Comparison of ENCODE assay signal across 12 mouse cellular contexts in genomic region chr7:142484780-142485179, GRCm38 (mm10). TPM values are rescaled to one million over a fixed set of nuclear protein-coding genes. Genes with fewer than 3 reads are reported as not detected.
A peak's percentile ranks its signal among the peaks of the same experiment; 100 is the strongest.
DNase-seq lines count a peak whose midpoint lies in the region; ATAC-seq and TF ChIP-seq lines count a peak whose summit lies in the region.
"Had no signal": no experiment of that assay in that cellular context is flagged by ENCODE, and none has a peak within 500 bp of the region (broad histone marks: within the 10 kb centered on the region; RNA-seq: fewer than 3 reads in every experiment).

No protein-coding gene starts in this region.

- peaks cover 47% of the 10 kb centered on the region for H3K4me1 ChIP-seq in kidney, embryonic 14.5 days (ENCODE audit: control insufficient read depth, insufficient read depth, low read length)
- peaks cover 55% of the 10 kb centered on the region for H3K4me1 ChIP-seq in heart, postnatal 0 days (ENCODE audit: control insufficient read depth, insufficient read depth)
- H3K4me1 ChIP-seq in limb, embryonic 15.5 days, result peaks cover 92% of the 10 kb centered on the region

- no peak overlapping the region for H3K4me2 ChIP-seq in kidney, embryonic 14.5 days (replicated peaks; ENCODE audit: low read depth, low read length)
- H3K4me2 ChIP-seq in heart, postnatal 0 days (ENCODE audit: low read depth, low read length), result no peak overlapping the region
- no peak overlapping the region for H3K4me2 ChIP-seq in limb, embryonic 15.5 days

- H3K4me3 ChIP-seq in kidney, embryonic 14.5 days (ENCODE audit: low read length), result no peak overlapping the region
- no peak overlapping the region for H3K4me3 ChIP-seq in heart, postnatal 0 days (ENCODE audit: low read depth, low read length)
- H3K4me3 ChIP-seq in limb, embryonic 15.5 days, result no peak overlapping the region

- no peak for DNase-seq in kidney, adult 9 months
- peak; percentile 78 for DNase-seq in gastrocnemius, postnatal 10 days
- no peak for DNase-seq in heart, postnatal 0 days (ENCODE audit: low spot score)
- DNase-seq in right cerebral cortex, adult 18-20 months, result no peak
- no peak for DNase-seq in embryo, embryonic 10 days (ENCODE audit: low spot score)
- DNase-seq in embryo, embryonic 9.5 days (ENCODE audit: extremely low spot score), result no peak
- DNase-seq: B cell, adult 2 months; cerebellum, postnatal 25 days; layer of hippocampus, adult 9-11 months had no signal

- peak overlapping the region; percentile 18; the same call in 1 of the 2 replicates for H3K27ac ChIP-seq in kidney, embryonic 14.5 days (ENCODE audit: low read depth, low read length)
- H3K27ac ChIP-seq in heart, postnatal 0 days (ENCODE audit: low read depth), result peak overlapping the region; percentile 96
- peak overlapping the region; percentile 97 for H3K27ac ChIP-seq in limb, embryonic 15.5 days

- ATAC-seq in kidney, embryonic 14.5 days (ENCODE audit: low FRiP score, low TSS enrichment), result no peak
- no peak for ATAC-seq in heart, postnatal 0 days (ENCODE audit: insufficient read depth, low read depth)
- no peak for ATAC-seq in limb, embryonic 15.5 days (ENCODE audit: insufficient number of reproducible peaks, low FRiP score, low TSS enrichment, low read depth)
- ATAC-seq: forebrain, embryonic 16.5 days had no signal

- no peak for TF ChIP-seq CTCF in heart, postnatal 0 days (IDR thresholded peaks at IDR 0.05; ENCODE audit: low read depth)

- H3K9me3 ChIP-seq in kidney, embryonic 14.5 days (ENCODE audit: control insufficient read depth, low read length), result no peaks in the 10 kb centered on the region
- H3K9me3 ChIP-seq in heart, postnatal 0 days (replicated peaks; ENCODE audit: control insufficient read depth, low read length), result no peaks in the 10 kb centered on the region
- H3K9me3 ChIP-seq in limb, embryonic 15.5 days, result no peaks in the 10 kb centered on the region

- no peak for TF ChIP-seq EP300 in heart, postnatal 0 days (IDR thresholded peaks at IDR 0.05; ENCODE audit: low read depth)

- H3K9ac ChIP-seq in kidney, embryonic 14.5 days (ENCODE audit: low read depth, low read length), result no peak overlapping the region
- no peak overlapping the region; the same call in 1 of the 2 replicates for H3K9ac ChIP-seq in heart, postnatal 0 days (replicated peaks; ENCODE audit: low read depth, low read length)
- no peak overlapping the region for H3K9ac ChIP-seq in limb, embryonic 15.5 days

- no peaks in the 10 kb centered on the region for H3K27me3 ChIP-seq in kidney, embryonic 14.5 days (ENCODE audit: control insufficient read depth, insufficient read depth, low read length)
- no peaks in the 10 kb centered on the region for H3K27me3 ChIP-seq in heart, postnatal 0 days (ENCODE audit: control insufficient read depth, insufficient read depth, low read length)
- no peaks in the 10 kb centered on the region for H3K27me3 ChIP-seq in limb, embryonic 15.5 days

- WGBS in kidney, embryonic 14.5 days, result 57% methylated on average over 12 of the region's 12 CpGs
- 52% methylated on average over 12 of the region's 12 CpGs for WGBS in heart, postnatal 0 days
- 39% methylated on average over 12 of the region's 12 CpGs for WGBS in limb, embryonic 15.5 days

- peaks cover 52% of the 10 kb centered on the region for H3K36me3 ChIP-seq in kidney, embryonic 14.5 days (ENCODE audit: control insufficient read depth, insufficient read depth, low read length)
- H3K36me3 ChIP-seq in heart, postnatal 0 days (replicated peaks; ENCODE audit: control insufficient read depth, insufficient read depth, low read length), result peaks cover 26% of the 10 kb centered on the region; the same call in 1 of the 2 replicates
- H3K36me3 ChIP-seq in limb, embryonic 15.5 days, result peaks cover 14% of the 10 kb centered on the region

RNA-seq across cellular contexts. Expression of gene Tnnt3, which starts 13.9 kb away (rescaled TPM):
- polyA plus RNA-seq in kidney, embryonic 14.5 days (2014; fragmentation: Nextera tagmentation; extraction: Ambion mirVana), result 3.2 and 3.5 TPM in 2 replicates
- total RNA-seq in gastrocnemius, postnatal 10 days (2021), result over 10,000 TPM; 17,146 to 18,824 TPM
- 0.73 and 11.0 TPM in 2 replicates for total RNA-seq in heart, postnatal 0 days (2014; rRNA removed; ENCODE audit: low replicate concordance)
- polyA plus RNA-seq in heart, postnatal 0 days (2015; fragmentation: Nextera tagmentation; extraction: Ambion mirVana), result 2.5 and 3.2 TPM in 2 replicates
- polyA plus RNA-seq in limb, embryonic 15.5 days (2015; fragmentation: Nextera tagmentation; extraction: Ambion mirVana), result 154 and 517 TPM in 2 replicates

RNA-seq across cellular contexts. Expression of gene Lsp1, which starts 24.2 kb away (rescaled TPM):
- polyA plus RNA-seq in kidney, embryonic 14.5 days (2014; fragmentation: Nextera tagmentation; extraction: Ambion mirVana), result 92.8 and 124 TPM in 2 replicates
- total RNA-seq in gastrocnemius, postnatal 10 days (2021), result 10 to 100 TPM; 14.4 to 24.4 TPM
- total RNA-seq in heart, postnatal 0 days (2014; rRNA removed; ENCODE audit: low replicate concordance), result 20.8 and 84.4 TPM in 2 replicates
- 47.7 and 53.1 TPM in 2 replicates for polyA plus RNA-seq in heart, postnatal 0 days (2015; fragmentation: Nextera tagmentation; extraction: Ambion mirVana)
- 57.3 and 63.3 TPM in 2 replicates for polyA plus RNA-seq in limb, embryonic 15.5 days (2015; fragmentation: Nextera tagmentation; extraction: Ambion mirVana)

RNA-seq across cellular contexts. Expression of gene Tnni2, which starts 43.2 kb away (rescaled TPM):
- polyA plus RNA-seq in kidney, embryonic 14.5 days (2014; fragmentation: Nextera tagmentation; extraction: Ambion mirVana), result 3.1 and 3.7 TPM in 2 replicates
- total RNA-seq in gastrocnemius, postnatal 10 days (2021), result over 10,000 TPM; 11,296 to 12,937 TPM
- not detected in 2 replicates for total RNA-seq in heart, postnatal 0 days (2014; rRNA removed; ENCODE audit: low replicate concordance)
- polyA plus RNA-seq in heart, postnatal 0 days (2015; fragmentation: Nextera tagmentation; extraction: Ambion mirVana), result 8.9 and 9.9 TPM in 2 replicates
- 136 and 529 TPM in 2 replicates for polyA plus RNA-seq in limb, embryonic 15.5 days (2015; fragmentation: Nextera tagmentation; extraction: Ambion mirVana)
- polyA plus RNA-seq: forebrain, embryonic 16.5 days had no signal

RNA-seq across cellular contexts. Expression of gene Mrpl23, which starts 47.7 kb away (rescaled TPM):
- 30.3 and 33.4 TPM in 2 replicates for polyA plus RNA-seq in kidney, embryonic 14.5 days (2014; fragmentation: Nextera tagmentation; extraction: Ambion mirVana)
- 1 to 10 TPM; 6.4 to 7.2 TPM for total RNA-seq in gastrocnemius, postnatal 10 days (2021)
- 87.2 and 90.9 TPM in 2 replicates for total RNA-seq in heart, postnatal 0 days (2014; rRNA removed; ENCODE audit: low replicate concordance)
- 14.9 TPM in 2 replicates for polyA plus RNA-seq in heart, postnatal 0 days (2015; fragmentation: Nextera tagmentation; extraction: Ambion mirVana)
- polyA plus RNA-seq in limb, embryonic 15.5 days (2015; fragmentation: Nextera tagmentation; extraction: Ambion mirVana), result 28.8 and 30.5 TPM in 2 replicates

RNA-seq across cellular contexts. Expression of gene Syt8, which starts 50.1 kb away (rescaled TPM):
- not detected in 2 replicates for polyA plus RNA-seq in kidney, embryonic 14.5 days (2014; fragmentation: Nextera tagmentation; extraction: Ambion mirVana)
- under 1 TPM in 1 of 2 experiments, not detected in 1; 0.36 TPM for total RNA-seq in gastrocnemius, postnatal 10 days (2021)
- 18.0 TPM in 1 of 2 replicates, not detected in the other for total RNA-seq in heart, postnatal 0 days (2014; rRNA removed; ENCODE audit: low replicate concordance)
- 0.10 TPM in 1 of 2 replicates, not detected in the other for polyA plus RNA-seq in heart, postnatal 0 days (2015; fragmentation: Nextera tagmentation; extraction: Ambion mirVana)
- polyA plus RNA-seq in limb, embryonic 15.5 days (2015; fragmentation: Nextera tagmentation; extraction: Ambion mirVana), result 6.3 and 6.7 TPM in 2 replicates
- polyA plus RNA-seq: forebrain, embryonic 16.5 days had no signal

Comparison
In these comparisons a context has a peak if more than half of its experiments do, and no peak if none do; other contexts are left out.
1. H3K27ac ChIP-seq: peak in every context shown above with its lines; median percentile 97 in limb, embryonic 15.5 days; 96 in heart, postnatal 0 days; 18 in kidney, embryonic 14.5 days.
2. RNA of gene Tnnt3, which starts 13.9 kb away (polyA plus RNA-seq): 154 to 517 TPM in limb, embryonic 15.5 days; 3.2 to 3.5 TPM in kidney, embryonic 14.5 days and 2.5 to 3.2 TPM in heart, postnatal 0 days; every median in the first group is over 10 times any median in the second.
3. RNA of gene Tnni2, which starts 43.2 kb away (polyA plus RNA-seq): 136 to 529 TPM in limb, embryonic 15.5 days; 8.9 to 9.9 TPM in heart, postnatal 0 days and 3.1 to 3.7 TPM in kidney, embryonic 14.5 days; every median in the first group is over 10 times any median in the second.